Mouse (Mus musculus): ENCODE data around the gene Ank2.

DNA sequence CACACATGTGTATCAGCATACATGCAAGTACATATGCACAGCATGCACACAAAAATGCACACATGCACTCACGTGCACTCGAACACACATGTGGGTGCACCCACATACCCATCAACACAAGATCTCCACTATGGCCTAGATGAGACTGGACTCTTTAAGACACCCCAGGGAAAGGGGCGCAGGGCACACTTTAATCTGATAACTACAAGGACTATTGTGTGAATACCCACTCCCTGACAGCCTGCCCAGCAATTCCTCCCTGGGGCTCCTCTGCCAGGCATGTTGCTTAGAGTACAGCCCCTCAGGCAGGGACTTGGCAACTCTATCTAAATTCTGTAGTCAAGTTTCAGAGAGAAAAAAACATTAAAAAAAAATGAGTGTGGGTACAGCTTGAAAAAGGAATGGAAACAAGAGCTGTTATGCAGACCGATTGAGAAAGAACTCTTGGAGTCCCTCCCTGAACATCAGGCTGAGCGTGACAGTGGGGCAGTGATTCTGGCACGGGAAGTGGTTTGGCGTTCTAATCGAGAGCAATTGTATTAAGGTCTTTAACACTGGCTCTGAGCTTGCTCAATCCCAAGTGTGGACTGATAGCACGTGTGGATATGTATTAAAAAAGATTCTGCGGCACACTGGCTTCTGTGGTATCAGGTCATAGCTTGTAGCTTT is 580.2 kb downstream of the Ank2 start:
- TF ChIP-seq POLR2A (IDR thresholded peaks at IDR 0.05; ENCODE audit: insufficient read depth, low read depth, low read length) (no peak), CTCF (IDR thresholded peaks at IDR 0.05; ENCODE audit: insufficient read depth, low read depth, low read length) (no peak)
